Mouse (Mus musculus): ENCODE data around the gene Olfr457. TPM values are rescaled to one million over a fixed set of nuclear protein-coding genes. Genes with fewer than 3 reads are reported as not detected.

Olfr457 gene
- not detected for polyA plus RNA-seq (2014; fragmentation: Illumina TruSeq; extraction: RNeasy Lipid Tissue Mini Kit (QIAGEN cat#74804); ENCODE audit: low read depth, low replicate concordance)

GRCm38 (mm10) chr6:42476235-42476634 is at the start of gene Olfr457:
Gene Olfr457, minus strand, starts transcription at chr6:42476335.

GRCm38 (mm10) chr6:42487114-42487513 is 11.0 kb upstream of the Olfr457 start, which contains the start of gene Olfr456:
Gene Olfr456, minus strand, starts transcription at chr6:42487214.

GRCm38 (mm10) chr6:42465096-42465495 is 11.0 kb downstream of the Olfr457 start, which contains the start of gene Olfr458:
Gene Olfr458, minus strand, starts transcription at chr6:42465196.

GRCm38 (mm10) chr6:42434446-42434845 is 41.7 kb downstream of the Olfr457 start, which contains the start of gene Tas2r126:
Gene Tas2r126, plus strand, starts transcription at chr6:42434535.

Other genes starting within 250 kb of the Olfr457 start
- 85.7 TPM for gene Gstk1, start 230.4 kb downstream of the Olfr457 start, polyA plus RNA-seq (2014; fragmentation: Illumina TruSeq; extraction: RNeasy Lipid Tissue Mini Kit (QIAGEN cat#74804); ENCODE audit: low read depth, low replicate concordance)
- gene Tmem139, start 214.4 kb downstream of the Olfr457 start, polyA plus RNA-seq (2014; fragmentation: Illumina TruSeq; extraction: RNeasy Lipid Tissue Mini Kit (QIAGEN cat#74804); ENCODE audit: low read depth, low replicate concordance): 22.2 TPM
- gene Casp2, start 211.3 kb downstream of the Olfr457 start, polyA plus RNA-seq (2014; fragmentation: Illumina TruSeq; extraction: RNeasy Lipid Tissue Mini Kit (QIAGEN cat#74804); ENCODE audit: low read depth, low replicate concordance): 19.3 TPM
- gene Clcn1, start 189.7 kb downstream of the Olfr457 start, polyA plus RNA-seq (2014; fragmentation: Illumina TruSeq; extraction: RNeasy Lipid Tissue Mini Kit (QIAGEN cat#74804); ENCODE audit: low read depth, low replicate concordance): not detected
- gene Fam131b, start 151.7 kb downstream of the Olfr457 start, polyA plus RNA-seq (2014; fragmentation: Illumina TruSeq; extraction: RNeasy Lipid Tissue Mini Kit (QIAGEN cat#74804); ENCODE audit: low read depth, low replicate concordance): not detected
- 1.3 TPM for gene Zyx, start 126.7 kb downstream of the Olfr457 start, polyA plus RNA-seq (2014; fragmentation: Illumina TruSeq; extraction: RNeasy Lipid Tissue Mini Kit (QIAGEN cat#74804); ENCODE audit: low read depth, low replicate concordance)
- gene Epha1, start 103.1 kb downstream of the Olfr457 start, polyA plus RNA-seq (2014; fragmentation: Illumina TruSeq; extraction: RNeasy Lipid Tissue Mini Kit (QIAGEN cat#74804); ENCODE audit: low read depth, low replicate concordance): 1.6 TPM
- not detected for gene Tas2r143, start 76.1 kb downstream of the Olfr457 start, polyA plus RNA-seq (2014; fragmentation: Illumina TruSeq; extraction: RNeasy Lipid Tissue Mini Kit (QIAGEN cat#74804); ENCODE audit: low read depth, low replicate concordance)
- not detected for gene Tas2r135, start 70.9 kb downstream of the Olfr457 start, polyA plus RNA-seq (2014; fragmentation: Illumina TruSeq; extraction: RNeasy Lipid Tissue Mini Kit (QIAGEN cat#74804); ENCODE audit: low read depth, low replicate concordance)
- gene Tas2r126, start 41.8 kb downstream of the Olfr457 start, polyA plus RNA-seq (2014; fragmentation: Illumina TruSeq; extraction: RNeasy Lipid Tissue Mini Kit (QIAGEN cat#74804); ENCODE audit: low read depth, low replicate concordance): not detected
- gene Olfr458, start 11.1 kb downstream of the Olfr457 start, polyA plus RNA-seq (2014; fragmentation: Illumina TruSeq; extraction: RNeasy Lipid Tissue Mini Kit (QIAGEN cat#74804); ENCODE audit: low read depth, low replicate concordance): not detected
- gene Olfr456, start 10.9 kb upstream of the Olfr457 start, polyA plus RNA-seq (2014; fragmentation: Illumina TruSeq; extraction: RNeasy Lipid Tissue Mini Kit (QIAGEN cat#74804); ENCODE audit: low read depth, low replicate concordance): not detected
- not detected for gene Olfr455, start 71.3 kb upstream of the Olfr457 start, polyA plus RNA-seq (2014; fragmentation: Illumina TruSeq; extraction: RNeasy Lipid Tissue Mini Kit (QIAGEN cat#74804); ENCODE audit: low read depth, low replicate concordance)
- gene Tcaf3, start 121.4 kb upstream of the Olfr457 start, polyA plus RNA-seq (2014; fragmentation: Illumina TruSeq; extraction: RNeasy Lipid Tissue Mini Kit (QIAGEN cat#74804); ENCODE audit: low read depth, low replicate concordance): not detected
- 2.4 TPM for gene Tcaf2, start 168.9 kb upstream of the Olfr457 start, polyA plus RNA-seq (2014; fragmentation: Illumina TruSeq; extraction: RNeasy Lipid Tissue Mini Kit (QIAGEN cat#74804); ENCODE audit: low read depth, low replicate concordance)
- 20.3 TPM for gene Tcaf1, start 233.8 kb upstream of the Olfr457 start, polyA plus RNA-seq (2014; fragmentation: Illumina TruSeq; extraction: RNeasy Lipid Tissue Mini Kit (QIAGEN cat#74804); ENCODE audit: low read depth, low replicate concordance)

All from kidney, adult 10 weeks (tissue).